Mouse (Mus musculus) hindbrain, postnatal 0 days (tissue): Measurements from ENCODE around the gene Rbm28. TPM values are rescaled to one million over a fixed set of nuclear protein-coding genes. Genes with fewer than 3 reads are reported as not detected.

Source experiments
- ATAC-seq: fragments of 200-750 bp; cut with Nextera tagmentation; 2 replicates; pipeline ENCODE4 v1.8.0; 2017; ENCODE audit warnings: mild to moderate bottlenecking, moderate TSS enrichment, moderate library complexity
- DNase-seq: peaks from one replicate; pipeline ENCODE4 v3.0.0-alpha.2; 2015; ENCODE audit warnings: low spot score
- H3K27ac ChIP-seq: fragments of 300-500 bp; sonication (generic); 2 replicates; pipeline ENCODE4 v1.5.1; 2014; ENCODE audit warnings: mild to moderate bottlenecking
- H3K27me3 ChIP-seq: fragments of 300-500 bp; sonication (generic); 2 replicates; pipeline ENCODE4 v1.6.1; 2014; ENCODE audit warnings: low read length, mixed read lengths; ENCODE audit not compliant: insufficient read depth
- H3K36me3 ChIP-seq: fragments of 300-500 bp; sonication (generic); 2 replicates; pipeline ENCODE4 v1.6.1; 2014; ENCODE audit warnings: low read length, mixed read lengths; ENCODE audit not compliant: insufficient read depth
- H3K4me1 ChIP-seq: fragments of 300-500 bp; sonication (generic); 2 replicates; pipeline ENCODE4 v1.6.1; 2014; ENCODE audit warnings: antibody characterized with exemption, low read length, mixed read lengths; ENCODE audit not compliant: insufficient read depth
- H3K4me2 ChIP-seq: fragments of 300-500 bp; sonication (generic); 2 replicates; pipeline ENCODE4 v1.6.1; 2014; ENCODE audit warnings: low read depth, mild to moderate bottlenecking, low read length, moderate library complexity, mixed read lengths
- H3K4me3 ChIP-seq: fragments of 300-500 bp; sonication (generic); 2 replicates; pipeline ENCODE4 v1.5.1; 2014; ENCODE audit warnings: low read length
- H3K9ac ChIP-seq: fragments of 300-500 bp; sonication (generic); replicated peaks from 2 replicates; pipeline ENCODE4 v1.6.1; 2014; ENCODE audit warnings: mild to moderate bottlenecking, low read length, moderate library complexity, mixed read lengths
- H3K9me3 ChIP-seq: fragments of 300-500 bp; sonication (generic); 2 replicates; pipeline ENCODE4 v1.6.1; 2016; ENCODE audit warnings: low read length, mixed read lengths
- CTCF ChIP-seq: IDR thresholded peaks from 2 replicates; pipeline ENCODE4 v1.5.1; 2016; ENCODE audit warnings: antibody characterized with exemption, control low read depth, low read depth
- WGBS: fragments of 180-500 bp; shearing (Covaris S2); extraction: QIAGEN DNeasy Blood & Tissue Kit; methylation state at CpG from one replicate; pipeline ENCODE4 v1.1.7; 2014; 5-methylcytosine and 5-hydroxymethylcytosine counted together
- polyA plus RNA-seq: library from polyadenylated mRNA; unstranded; fragments of >200 nt; fragmentation: Nextera tagmentation; extraction: Ambion mirVana; gene quantifications from 2 replicates; pipeline ENCODE4 v1.2.1, GENCODE M21; 2015
- total RNA-seq: library from RNA; depleted of rRNA; stranded (reverse); fragments of >200 nt; gene quantifications from 2 replicates; pipeline ENCODE4 v1.2.3, GENCODE M21; 2014

Gene Rbm28
- total and polyA plus RNA-seq, 2 experiments from 2014 or later = 16.3 to 18.8 TPM

DNA sequence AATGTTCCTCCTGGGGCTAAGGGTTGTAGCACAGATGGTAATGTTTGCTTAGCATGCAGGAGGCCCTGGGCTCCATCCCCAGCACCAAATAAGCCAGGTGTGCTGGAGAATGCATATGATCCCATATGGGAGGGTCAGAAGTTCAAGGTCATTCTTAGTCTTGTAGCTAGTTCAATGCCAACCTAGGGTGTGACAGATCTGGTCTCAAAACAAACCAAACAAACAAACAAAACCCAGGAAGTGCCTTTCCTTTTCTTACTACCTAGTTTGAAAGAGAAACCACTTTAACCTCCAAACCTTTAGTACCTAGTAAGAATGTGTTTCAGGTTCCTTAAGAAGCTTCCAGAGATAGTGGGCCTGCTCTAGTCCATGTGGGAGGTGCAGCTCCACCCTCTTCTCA is 46.6 kb downstream of the Rbm28 start:
- Histone ChIP-seq H3K4me3 (no peak overlapping the region), H3K4me1 (no peaks in the 10 kb centered on the region), H3K9me3 (no peaks in the 10 kb centered on the region), H3K27me3 (no peaks in the 10 kb centered on the region), H3K9ac (no peak overlapping the region), H3K27ac (no peak overlapping the region), H3K36me3 (no peaks in the 10 kb centered on the region), H3K4me2 (no peak overlapping the region)
- DNase-seq = no peak
- TF ChIP-seq CTCF = no peak
- no peak for ATAC-seq

DNA sequence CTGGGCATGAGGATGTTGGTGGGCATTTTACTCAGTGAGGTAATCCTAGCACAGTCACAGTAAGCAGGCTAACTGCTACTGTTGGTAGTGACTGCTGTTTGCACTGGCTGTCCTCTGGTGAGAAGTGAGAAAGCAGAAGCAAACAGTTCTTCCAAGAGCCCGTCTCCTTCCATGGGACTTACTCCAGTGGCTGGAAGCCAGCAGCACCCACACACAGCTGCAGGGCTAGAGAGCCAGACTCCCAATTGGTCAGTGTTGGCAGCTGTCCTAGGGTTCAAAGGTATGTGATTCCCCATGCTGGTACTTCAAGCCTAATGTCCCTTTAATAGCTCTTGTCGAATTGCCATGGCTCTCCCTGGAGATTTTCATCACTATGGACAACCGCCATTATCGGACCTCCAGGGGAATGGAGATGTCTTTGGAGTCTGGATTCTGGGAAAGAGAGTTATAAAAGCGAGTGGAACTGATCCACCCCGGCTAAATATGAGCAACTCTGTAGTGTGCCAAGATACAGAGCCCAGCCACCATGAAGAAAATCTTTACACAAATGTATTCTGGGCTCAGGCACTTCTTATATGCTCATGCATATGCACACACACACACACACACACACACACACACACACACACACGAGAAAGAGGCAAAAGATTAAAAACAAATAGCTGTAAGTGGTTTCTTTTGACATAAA is 47.2 kb downstream of the Rbm28 start:
- TF ChIP-seq CTCF = no peak
- Histone ChIP-seq H3K4me2 (no peak overlapping the region), H3K36me3 (no peaks in the 10 kb centered on the region), H3K27ac (no peak overlapping the region; the same call in 1 of the 2 replicates), H3K9ac (no peak overlapping the region), H3K9me3 (no peaks in the 10 kb centered on the region), H3K4me3 (no peak overlapping the region), H3K4me1 (no peaks in the 10 kb centered on the region), H3K27me3 (no peaks in the 10 kb centered on the region)
- WGBS = 37% methylated on average over 7 of the region's 7 CpGs
- DNase-seq (peak; percentile 69), ATAC-seq (peak; percentile 77)

- ATAC-seq (no peak), DNase-seq (no peak)
- H3K27ac ChIP-seq = no peak overlapping the region
- H3K4me1 ChIP-seq = no peaks in the 10 kb centered on the region
- no peak overlapping the region for H3K4me3 ChIP-seq
- no peak overlapping the region for H3K4me2 ChIP-seq
- H3K36me3 ChIP-seq = no peaks in the 10 kb centered on the region
- 0 out of 2 replicates have a peak, but pooled peaks cover 2% of the 10 kb centered on the region for H3K9me3 ChIP-seq
- 78% methylated on average over 7 of the region's 7 CpGs for WGBS
- H3K9ac ChIP-seq = no peak overlapping the region
- TF ChIP-seq CTCF = no peak
- H3K27me3 ChIP-seq = no peaks in the 10 kb centered on the region
These were observed 49.0 kb downstream of the Rbm28 start for GRCm38 (mm10) chr6:29115756-29116155.

GRCm38 (mm10) chr6:29111501-29111900 is 53.3 kb downstream of the Rbm28 start:
- Histone ChIP-seq H3K4me2 (no peak overlapping the region), H3K9ac (no peak overlapping the region), H3K27me3 (no peaks in the 10 kb centered on the region), H3K4me3 (no peak overlapping the region), H3K36me3 (no peaks in the 10 kb centered on the region), H3K9me3 (0 out of 2 replicates have a peak, but pooled peaks cover 2% of the 10 kb centered on the region), H3K4me1 (no peaks in the 10 kb centered on the region), H3K27ac (no peak overlapping the region)
- TF ChIP-seq CTCF = no peak
- ATAC-seq = no peak
- DNase-seq = no peak
- 89% methylated on average over 4 of the region's 4 CpGs for WGBS

- no peak for DNase-seq
- Histone ChIP-seq H3K9me3 (0 out of 2 replicates have a peak, but pooled peaks cover 2% of the 10 kb centered on the region), H3K27ac (no peak overlapping the region), H3K4me1 (no peaks in the 10 kb centered on the region), H3K36me3 (no peaks in the 10 kb centered on the region), H3K4me2 (no peak overlapping the region), H3K27me3 (no peaks in the 10 kb centered on the region), H3K9ac (no peak overlapping the region), H3K4me3 (no peak overlapping the region)
- ATAC-seq = no peak
- no peak for TF ChIP-seq CTCF
- 69% methylated on average over 1 of the region's 1 CpGs for WGBS
These were observed 56.4 kb downstream of the Rbm28 start for GRCm38 (mm10) chr6:29108376-29108775.

DNA sequence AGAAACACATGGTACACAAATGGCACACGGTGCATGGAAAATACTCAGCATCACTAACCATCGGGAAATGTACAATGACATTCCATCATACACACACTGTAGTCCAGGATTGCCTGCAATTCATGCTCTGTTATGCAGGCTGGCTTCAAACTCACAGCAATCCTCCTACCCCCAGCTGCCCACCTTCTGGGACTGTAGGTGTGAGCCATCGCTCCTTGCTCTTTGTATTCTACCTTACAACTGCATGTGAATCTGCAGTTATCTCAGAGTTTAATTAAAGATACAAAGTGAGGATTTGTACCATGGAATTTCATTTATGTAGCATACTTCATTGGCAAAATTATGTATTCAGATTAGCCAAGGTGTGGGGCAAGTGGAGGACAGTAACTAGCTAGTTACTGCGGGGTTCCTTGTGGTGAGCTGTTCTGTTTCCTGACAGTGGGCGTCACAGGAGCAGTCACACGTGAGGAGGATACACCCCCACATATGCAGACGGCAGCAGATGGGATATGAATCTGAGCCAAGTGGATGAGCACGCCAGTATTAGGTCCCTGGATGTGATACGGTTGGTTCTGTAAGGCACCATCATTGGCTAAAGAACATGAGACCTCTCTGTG is 63.5 kb downstream of the Rbm28 start:
- DNase-seq (peak; percentile 63), ATAC-seq (peak; percentile 84)
- Histone ChIP-seq H3K4me2 (no peak overlapping the region), H3K9ac (no peak overlapping the region), H3K4me3 (no peak overlapping the region), H3K27me3 (no peaks in the 10 kb centered on the region), H3K27ac (no peak overlapping the region), H3K36me3 (no peaks in the 10 kb centered on the region), H3K4me1 (no peaks in the 10 kb centered on the region), H3K9me3 (no peaks in the 10 kb centered on the region)
- 63% methylated on average over 9 of the region's 9 CpGs for whole genome bisulfite sequencing
- TF ChIP-seq CTCF = no peak

GRCm38 (mm10) chr6:29100423-29100822 is 64.4 kb downstream of the Rbm28 start:
- TF ChIP-seq CTCF = no peak
- DNase-seq (peak; percentile 34), ATAC-seq (0 out of 2 replicates have a peak, but pooled peaks have one; percentile 44)
- Histone ChIP-seq H3K4me2 (no peak overlapping the region), H3K9me3 (no peaks in the 10 kb centered on the region), H3K36me3 (no peaks in the 10 kb centered on the region), H3K27me3 (no peaks in the 10 kb centered on the region), H3K4me1 (no peaks in the 10 kb centered on the region), H3K4me3 (no peak overlapping the region), H3K27ac (no peak overlapping the region), H3K9ac (no peak overlapping the region)
- 28% methylated on average over 3 of the region's 3 CpGs for WGBS
